Mouse (Mus musculus): ENCODE results near the gene Kif19a.

GRCm38 (mm10) chr11:114818185-114818584, 53.0 kb downstream of the Kif19a start:
- no peak for TF ChIP-seq CTCF (IDR thresholded peaks at IDR 0.05; ENCODE audit: borderline replicate concordance, insufficient read depth, low read length)
- no peak for TF ChIP-seq POLR2A (IDR thresholded peaks at IDR 0.05; ENCODE audit: low read depth, low read length)
